ENCODE assay signal across 26 mouse cellular contexts in the genomic region with DNA sequence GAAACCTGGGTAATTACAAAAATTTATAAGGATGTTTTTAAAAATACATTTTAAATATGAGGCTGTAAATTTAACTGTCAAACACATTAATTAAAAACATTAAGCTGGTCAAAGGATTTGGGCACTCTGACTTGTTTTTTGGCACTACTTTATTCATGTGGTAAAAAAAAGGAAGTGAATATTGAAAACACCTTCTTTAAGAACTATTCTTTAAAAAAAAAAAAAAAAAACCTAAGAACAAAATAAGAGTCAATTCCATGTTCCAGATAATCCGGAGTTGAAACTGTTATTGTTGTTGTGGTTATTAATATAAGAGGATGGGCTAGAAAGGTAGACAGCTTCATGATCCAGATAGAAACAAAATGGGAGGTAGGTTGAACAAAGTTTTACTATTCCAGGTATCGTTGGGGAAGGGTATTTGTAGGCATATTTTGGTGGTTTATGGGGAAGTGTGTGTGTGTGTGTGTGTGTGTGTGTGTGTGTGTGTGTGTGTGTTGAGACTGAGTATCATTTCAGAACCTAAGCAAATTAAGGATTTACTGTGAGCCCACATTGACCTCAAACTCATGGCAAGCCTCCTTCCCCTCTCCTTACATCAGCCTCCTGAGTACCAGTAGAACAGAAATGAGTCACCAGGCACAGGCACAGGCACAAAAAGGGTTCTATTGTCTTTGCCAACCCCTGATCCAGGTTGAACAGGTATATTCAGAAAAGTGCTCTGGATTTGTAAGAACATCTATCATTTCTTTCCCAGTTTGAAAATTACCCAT.
A peak's percentile ranks its signal among the peaks of the same experiment; 100 is the strongest.
DNase-seq lines count a peak whose midpoint lies in the region; ATAC-seq and TF ChIP-seq lines count a peak whose summit lies in the region.
"Had no signal": no experiment of that assay in that cellular context is flagged by ENCODE, and none has a peak within 500 bp of the region (broad histone marks: within the 10 kb centered on the region; RNA-seq: fewer than 3 reads in every experiment).

No protein-coding gene starts in this region.

- no peak for TF ChIP-seq POLR2A in MEL (IDR thresholded peaks at IDR 0.05; ENCODE audit: control insufficient read depth in 1 of 2, insufficient read depth in 1 of 2, low read depth in 1 of 2, low read length in 2 of 2, poor library complexity in 1 of 2)

- no peaks in the 10 kb centered on the region for H3K36me3 ChIP-seq in MEL (ENCODE audit: control insufficient read depth in 1 of 2, insufficient read depth in 2 of 2, low read length in 2 of 2)
- H3K36me3 ChIP-seq in forebrain, embryonic 11.5 days (ENCODE audit: control insufficient read depth, insufficient read depth, low read length): no peaks in the 10 kb centered on the region
- H3K36me3 ChIP-seq: embryonic facial prominence, embryonic 13.5 days; embryonic facial prominence, embryonic 15.5 days; forebrain, embryonic 10.5 days; forebrain, embryonic 15.5 days; G1E had no signal

- WGBS in forebrain, embryonic 11.5 days: 81% methylated on average over 2 of the region's 2 CpGs

- H3K4me3 ChIP-seq in MEL (ENCODE audit: control insufficient read depth in 1 of 2, insufficient read depth in 1 of 2, low read depth in 2 of 2, low read length in 2 of 2): no peak overlapping the region
- H3K4me3 ChIP-seq in forebrain, embryonic 11.5 days (ENCODE audit: low read depth, low read length): no peak overlapping the region
- H3K4me3 ChIP-seq: embryonic facial prominence, embryonic 13.5 days; embryonic facial prominence, embryonic 15.5 days; erythroblast, embryonic 14.5 days; forebrain, embryonic 10.5 days; forebrain, embryonic 13.5 days; forebrain, embryonic 15.5 days had no signal

- H3K27me3 ChIP-seq in MEL (ENCODE audit: control insufficient read depth in 1 of 2, insufficient read depth in 2 of 2, low read length in 2 of 2): no peaks in the 10 kb centered on the region
- no peaks in the 10 kb centered on the region for H3K27me3 ChIP-seq in forebrain, embryonic 11.5 days (ENCODE audit: control insufficient read depth, insufficient read depth, low read length)
- H3K27me3 ChIP-seq: embryonic facial prominence, embryonic 13.5 days; embryonic facial prominence, embryonic 15.5 days; forebrain, embryonic 13.5 days; forebrain, embryonic 15.5 days had no signal

- no peak overlapping the region for H3K9ac ChIP-seq in MEL (ENCODE audit: control insufficient read depth, low read depth, low read length, poor library complexity, severe bottlenecking)
- no peak overlapping the region for H3K9ac ChIP-seq in forebrain, embryonic 11.5 days (ENCODE audit: low read length)
- H3K9ac ChIP-seq: embryonic facial prominence, embryonic 13.5 days; embryonic facial prominence, embryonic 15.5 days; forebrain, embryonic 13.5 days; forebrain, embryonic 15.5 days; forebrain, postnatal 0 days had no signal

- no peak overlapping the region for H3K27ac ChIP-seq in MEL (ENCODE audit: control insufficient read depth, low read depth, low read length)
- no peak overlapping the region for H3K27ac ChIP-seq in forebrain, embryonic 11.5 days (ENCODE audit: low read depth, low read length)
- H3K27ac ChIP-seq: embryonic facial prominence, embryonic 13.5 days; embryonic facial prominence, embryonic 15.5 days; forebrain, embryonic 10.5 days; forebrain, embryonic 13.5 days; forebrain, embryonic 15.5 days had no signal

- H3K4me2 ChIP-seq in forebrain, embryonic 11.5 days (ENCODE audit: low read depth, low read length, severe bottlenecking): no peak overlapping the region
- H3K4me2 ChIP-seq: embryonic facial prominence, embryonic 13.5 days; embryonic facial prominence, embryonic 15.5 days; forebrain, embryonic 13.5 days; forebrain, embryonic 15.5 days had no signal

- no peaks in the 10 kb centered on the region for H3K9me3 ChIP-seq in MEL (replicated peaks; ENCODE audit: insufficient read depth, low read length)
- no peaks in the 10 kb centered on the region for H3K9me3 ChIP-seq in forebrain, embryonic 11.5 days (ENCODE audit: control insufficient read depth, low read length)
- H3K9me3 ChIP-seq: embryonic facial prominence, embryonic 13.5 days; embryonic facial prominence, embryonic 15.5 days; forebrain, embryonic 10.5 days; forebrain, embryonic 13.5 days; forebrain, embryonic 15.5 days had no signal

- DNase-seq in 416B (ENCODE audit: low read depth) (peak; percentile 69), MEL (ENCODE audit: low read depth, low spot score) (peak; percentile 14)
- no peak for DNase-seq in left cerebral cortex, adult 18-20 months (ENCODE audit: low spot score in 2 of 2)
- DNase-seq in forebrain, embryonic 11.5 days (ENCODE audit: low spot score): no peak
- no peak for DNase-seq in spleen, postnatal 4 days (ENCODE audit: low spot score in 2 of 2)
- DNase-seq: adrenal gland, adult 2 months; adrenal gland, postnatal 10 days; adrenal gland, postnatal 25 days; B cell, adult 2 months; cerebellum, adult 11 months; cerebellum, adult 18-20 months; cerebellum, adult 8-10 months; cerebellum, adult 9-11 months; cerebellum, postnatal 14 days; cerebellum, postnatal 36 days; embryo, embryonic 11 days; forebrain, postnatal 0 days had no signal

- ATAC-seq in CD4-positive, CD25-positive, alpha-beta regulatory T cell, adult 4 months: peak; percentile 33
- peak; percentile 46; the same call in 1 of the 2 replicates for ATAC-seq in megakaryocyte progenitor cell, adult 5-6 weeks (replicated peaks; ENCODE audit: poor library complexity)
- ATAC-seq in forebrain, embryonic 11.5 days (replicated peaks; ENCODE audit: low FRiP score): no peak
- ATAC-seq: forebrain, embryonic 13.5 days; forebrain, embryonic 15.5 days; forebrain, postnatal 0 days had no signal

- no peak for TF ChIP-seq EP300 in MEL (IDR thresholded peaks at IDR 0.05; ENCODE audit: low read depth in 1 of 2, low read length in 2 of 2)

- H3K79me2 ChIP-seq in MEL (ENCODE audit: control insufficient read depth, insufficient read depth, low read length, poor library complexity): no peaks in the 10 kb centered on the region

- TF ChIP-seq CTCF in MEL (IDR thresholded peaks at IDR 0.05 in 2 of 3, conservative IDR thresholded peaks at IDR 0.05 in 1 of 3; ENCODE audit: control insufficient read depth in 1 of 3, insufficient read depth in 1 of 3, low read depth in 2 of 3, low read length in 3 of 3, poor library complexity in 1 of 3, severe bottlenecking in 1 of 3): no peak

- no peak for TF ChIP-seq RAD21 in MEL (IDR thresholded peaks at IDR 0.05; ENCODE audit: low read depth, low read length)

- H3K4me1 ChIP-seq in MEL (ENCODE audit: control insufficient read depth in 1 of 2, insufficient read depth in 2 of 2, low read length in 2 of 2): no peaks in the 10 kb centered on the region; a peak in 1 of 4 replicates
- no peaks in the 10 kb centered on the region for H3K4me1 ChIP-seq in forebrain, embryonic 11.5 days (replicated peaks; ENCODE audit: control insufficient read depth, insufficient read depth, low read length)
- H3K4me1 ChIP-seq: embryonic facial prominence, embryonic 13.5 days; embryonic facial prominence, embryonic 15.5 days; forebrain, embryonic 10.5 days; forebrain, embryonic 13.5 days; forebrain, embryonic 15.5 days had no signal

TF ChIP-seq in MEL, 35 proteins besides CTCF, POLR2A, EP300 and RAD21:
- TF ChIP-seq SIN3A (IDR thresholded peaks at IDR 0.05; ENCODE audit: low read length) (no peak), ZNF384 (IDR thresholded peaks at IDR 0.05; ENCODE audit: low read depth, low read length) (peak; percentile 70), POLR2AphosphoS5 (IDR thresholded peaks at IDR 0.05; ENCODE audit: borderline replicate concordance, low read depth, low read length) (no peak), ZMIZ1 (IDR thresholded peaks at IDR 0.05; ENCODE audit: low read depth, low read length) (no peak)
TF ChIP-seq in MEL: peak in this region for 1.

Comparison
In these comparisons a context has a peak if more than half of its experiments do, and no peak if none do; other contexts are left out.
1. DNase-seq: peak in 416B (single experiment) and MEL (single experiment); none in left cerebral cortex, adult 18-20 months (0 of 2), forebrain, embryonic 11.5 days (single experiment) and spleen, postnatal 4 days (0 of 2).